Mouse (Mus musculus) megakaryocyte, adult 5-6 weeks (primary cell): ENCODE data around the gene Mmp11. TPM values are rescaled to one million over a fixed set of nuclear protein-coding genes. Genes with fewer than 3 reads are reported as not detected.
A peak's percentile ranks its signal among the peaks of the same experiment; 100 is the strongest.
"Not testable (repeated sequence)": the region's sequence is repeated elsewhere in the genome, so short reads cannot be mapped to it uniquely, and the experiment has no call there.

ENCODE experiments used
- ATAC-seq: 2 replicates; pipeline ENCODE4 v1.8.0; 2016; ENCODE audit warnings: mild to moderate bottlenecking, inconsistent platforms; ENCODE audit not compliant: poor library complexity, severe bottlenecking
- total RNA-seq, 2 experiments: library from RNA; stranded (forward) in 1 of 2; stranded (reverse) in 1 of 2; fragments of 153-499, 151-499 nt in 1 of 2; fragments of 221-1000, 200-1000 nt in 1 of 2; gene quantifications; 2 replicates each; pipeline versions ENCODE4 v1.2.3 to v1.2.4; 2015 to 2017

Mmp11 gene
- total RNA-seq, 2 experiments from 2014 or later = not detected

DNA sequence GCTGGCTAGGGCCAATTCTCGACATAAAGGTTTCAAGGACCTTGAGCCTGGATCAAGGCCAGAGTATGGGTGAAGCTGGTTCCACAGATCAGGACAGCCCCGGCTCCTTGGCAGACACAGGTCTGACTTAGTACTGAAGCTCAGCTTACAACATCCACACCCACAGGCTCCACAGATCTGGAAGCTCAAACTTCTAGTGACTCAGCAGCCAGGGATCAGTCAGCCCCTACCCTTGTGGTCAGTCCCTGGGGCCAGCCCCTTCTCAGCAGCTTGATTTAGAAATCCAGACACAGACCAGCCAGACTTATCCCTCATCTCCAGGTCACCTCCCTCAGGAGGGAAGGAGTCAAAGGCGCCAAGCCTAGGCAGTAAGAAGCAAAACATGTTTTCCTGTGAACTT, 37.5 kb downstream of the Mmp11 start:
- ATAC-seq = no peak

- ATAC-seq = no peak
These were observed 38.2 kb downstream of the Mmp11 start for GRCm38 (mm10) chr10:75898039-75898564.

DNA sequence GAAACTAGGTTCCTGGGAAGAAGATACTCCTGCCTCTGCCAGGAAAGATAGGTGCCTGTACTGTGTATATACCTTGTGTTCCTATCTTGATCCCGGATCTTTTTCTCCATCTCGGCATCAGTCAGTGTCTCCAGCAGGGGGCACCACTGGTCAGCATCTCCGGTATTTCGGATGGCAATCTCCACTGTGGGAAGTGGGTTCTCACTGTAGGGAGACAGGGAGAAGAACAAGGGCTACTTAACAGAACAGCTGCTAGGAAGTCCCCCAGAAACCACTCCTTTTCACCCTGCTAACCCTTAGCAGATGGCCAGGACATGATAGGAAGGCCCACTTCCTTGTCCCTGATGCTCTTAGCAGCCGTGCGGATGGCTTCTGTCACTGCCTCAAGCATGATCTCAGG, 38.9 kb downstream of the Mmp11 start:
- 0 out of 2 replicates have a peak, but pooled peaks have one; percentile 13 for ATAC-seq

DNA sequence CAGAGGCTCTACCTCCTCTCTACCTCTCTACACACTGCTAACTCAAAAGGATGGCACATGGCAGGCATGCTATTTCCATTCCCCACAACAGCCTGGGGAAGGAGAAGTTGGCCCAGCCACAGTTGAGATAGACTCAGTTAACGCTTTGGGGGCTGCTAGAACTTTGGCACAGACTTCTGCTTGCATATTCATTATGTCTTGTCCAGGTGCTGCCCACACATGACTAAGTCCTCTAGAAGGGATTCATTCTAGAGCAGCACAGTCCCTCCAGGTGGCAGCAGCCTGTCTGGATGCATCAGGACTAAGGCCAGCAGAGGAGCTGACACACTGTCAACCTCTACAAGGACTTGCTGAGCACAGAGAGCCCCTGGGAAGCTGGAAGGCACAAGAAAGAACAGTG, 40.1 kb downstream of the Mmp11 start:
- no peak for ATAC-seq

DNA sequence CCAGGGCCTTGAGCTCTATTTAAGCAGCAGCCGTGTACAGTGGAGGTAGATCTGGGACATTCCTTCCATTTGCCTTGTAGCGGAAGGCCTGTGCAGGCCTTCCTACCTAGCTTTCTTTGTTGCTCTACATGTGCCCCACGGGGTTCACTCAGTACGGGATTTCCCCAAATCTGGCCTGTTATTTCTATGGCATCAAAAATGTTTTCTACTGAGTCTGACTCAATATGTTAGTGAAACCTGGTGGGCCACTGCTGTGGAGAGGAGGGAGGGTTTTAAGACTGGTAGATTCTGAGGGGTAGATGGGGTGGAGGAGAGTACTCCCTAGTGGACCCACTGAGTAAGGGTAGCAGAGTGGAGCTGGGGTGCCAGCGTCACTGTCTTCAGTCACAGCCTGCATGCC, 40.6 kb downstream of the Mmp11 start:
- ATAC-seq = no peak

GRCm38 (mm10) chr10:75894601-75895000, 41.7 kb downstream of the Mmp11 start:
- ATAC-seq = no peak

DNA sequence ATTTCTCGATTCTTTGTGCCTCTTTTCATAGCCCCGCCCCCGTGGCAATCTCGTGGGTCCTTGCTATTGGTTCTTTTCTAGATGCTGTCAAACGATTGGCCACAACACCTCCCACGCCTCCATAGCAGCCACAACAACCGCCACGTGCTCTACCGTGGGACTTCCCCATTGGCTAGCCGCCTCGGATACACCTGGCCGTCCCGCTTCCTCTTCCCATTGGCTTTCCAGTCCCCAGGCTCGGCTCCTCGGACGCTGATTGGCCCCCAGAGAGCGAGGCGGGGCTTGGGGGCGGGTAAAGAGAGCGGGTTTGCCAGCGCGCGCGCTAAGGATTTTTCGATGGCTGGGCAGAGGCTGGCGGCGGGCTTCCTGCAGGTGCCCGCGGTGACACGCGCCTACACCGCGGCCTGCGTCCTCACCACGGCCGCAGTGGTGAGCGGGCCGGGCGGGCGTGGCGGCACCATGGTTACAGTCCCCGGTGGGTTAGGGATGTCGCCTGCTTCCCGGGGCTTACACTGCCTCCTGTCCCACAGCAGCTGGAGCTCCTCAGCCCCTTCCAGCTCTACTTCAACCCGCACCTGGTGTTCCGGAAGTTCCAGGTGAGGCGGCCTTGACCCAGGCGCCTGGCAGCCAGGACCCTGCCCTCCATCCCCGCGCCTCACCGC, 43.1 kb downstream of the Mmp11 start, which contains the start of gene Derl3:
Gene Derl3 (plus strand): TSS at position 325 of the 662 bp plus-strand sequence.
- peak; percentile 98 for ATAC-seq

DNA sequence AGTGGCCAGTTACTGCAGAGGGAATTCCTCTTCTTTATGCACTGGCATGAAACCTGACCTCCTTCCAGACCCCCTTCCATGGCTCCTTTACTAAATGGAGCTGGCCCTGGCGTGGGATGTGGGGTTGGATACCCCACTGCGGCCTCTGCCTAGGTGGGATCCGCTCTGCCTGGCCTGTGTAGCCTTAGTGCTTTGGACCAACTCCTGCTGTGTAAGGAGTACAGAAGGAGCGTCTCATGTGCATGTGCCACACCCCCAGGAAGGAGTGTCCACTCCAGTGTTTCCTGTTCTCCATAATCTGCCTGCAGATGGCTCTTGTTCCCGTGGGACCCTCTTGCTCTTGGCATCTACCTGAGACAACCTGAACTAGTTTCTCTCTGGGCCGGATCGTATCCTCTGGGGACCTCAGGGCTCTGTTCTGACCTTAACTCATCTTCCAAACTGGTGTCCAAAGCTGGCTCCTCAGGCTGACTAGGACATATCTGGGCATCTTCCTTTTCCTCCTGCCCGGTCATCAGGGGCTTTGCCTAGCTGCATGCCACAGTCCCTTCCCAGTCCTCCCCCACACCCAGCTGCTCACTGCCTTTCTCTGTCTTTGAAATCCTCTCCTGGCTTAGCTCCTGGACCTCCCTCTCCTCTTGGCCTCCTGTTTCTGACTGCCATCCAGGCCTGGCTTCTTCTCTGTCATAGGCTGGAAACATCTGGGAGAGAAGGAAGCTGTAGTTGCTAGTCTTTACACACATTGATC, 46.7 kb downstream of the Mmp11 start:
- no peak for ATAC-seq

DNA sequence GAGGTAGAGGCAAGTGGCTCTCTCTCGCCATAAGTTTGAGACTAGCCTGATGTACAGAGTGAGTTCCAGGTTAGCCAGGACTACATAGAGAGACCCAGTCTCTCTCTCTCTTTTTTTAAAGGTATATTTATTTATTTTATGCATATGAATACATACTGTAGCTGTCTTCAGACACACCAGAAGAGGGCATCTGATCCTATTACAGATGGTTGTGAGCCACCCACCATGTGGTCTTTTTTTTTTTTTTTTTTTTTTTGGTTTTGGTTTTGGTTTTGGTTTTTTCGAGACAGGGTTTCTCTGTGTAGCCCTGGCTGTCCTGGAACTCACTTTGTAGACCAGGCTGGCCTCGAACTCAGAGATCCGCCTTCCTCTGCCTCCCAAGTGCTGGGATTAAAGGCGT, 48.8 kb downstream of the Mmp11 start:
- not testable (repeated sequence) for ATAC-seq

DNA sequence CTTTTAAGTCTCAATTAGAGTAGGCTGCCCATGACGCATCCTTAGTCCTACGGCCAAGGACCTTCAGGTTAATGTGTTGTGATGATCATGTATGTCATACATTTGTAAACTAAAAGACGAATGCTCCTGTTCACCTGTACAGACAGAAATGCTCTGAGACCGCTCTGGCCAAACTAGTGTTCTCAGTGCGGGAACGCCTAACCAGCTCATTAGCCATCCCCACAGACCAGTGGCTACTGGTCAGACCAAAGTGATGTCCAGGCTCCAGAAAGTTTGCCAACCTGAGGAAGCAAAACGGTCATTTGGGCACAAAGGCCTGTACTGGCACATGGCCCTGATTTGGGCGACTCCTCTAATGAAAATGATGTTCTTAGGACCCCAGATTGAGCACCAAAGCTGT, 51.6 kb downstream of the Mmp11 start:
- ATAC-seq = no peak

- peak; percentile 68 for ATAC-seq
These were observed 53.1 kb downstream of the Mmp11 start for GRCm38 (mm10) chr10:75883232-75883552.

DNA sequence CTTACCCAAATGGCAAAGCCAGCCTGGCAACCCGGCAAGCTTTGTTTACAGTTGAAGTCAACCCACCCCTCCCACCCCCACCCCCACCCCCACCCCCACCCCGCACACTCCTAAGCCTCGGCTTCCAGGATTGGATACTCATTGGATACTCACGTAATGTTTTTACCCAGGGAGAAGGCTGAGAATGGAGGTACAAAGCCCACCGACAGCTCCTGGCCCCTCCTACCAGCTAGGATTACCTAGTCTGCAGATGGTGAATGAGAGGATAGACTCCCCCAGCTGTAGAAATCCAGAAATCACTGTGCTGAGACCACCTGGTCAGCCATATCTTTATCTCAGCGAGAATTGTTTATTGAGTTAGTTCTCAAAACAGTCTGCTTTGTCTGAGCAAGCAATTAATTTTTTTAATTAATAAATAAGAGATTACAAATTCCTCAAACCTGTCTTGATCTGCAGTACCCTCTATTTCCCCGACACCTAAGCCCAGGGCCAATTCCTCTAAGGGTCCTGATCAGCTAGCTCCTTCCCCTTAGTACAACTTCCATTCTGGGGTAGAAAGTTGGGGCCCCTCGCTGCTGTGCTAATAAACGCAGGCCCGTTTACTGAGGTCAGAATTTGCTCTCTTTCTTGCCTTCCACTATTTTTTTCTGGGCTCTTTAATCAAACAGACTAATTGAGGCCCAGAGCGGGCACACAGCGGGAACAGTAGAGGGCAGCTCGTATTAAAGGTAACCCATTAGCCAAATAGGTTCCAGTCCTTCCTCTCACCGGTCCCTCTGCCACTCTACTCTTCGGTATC, 53.7 kb downstream of the Mmp11 start:
- no peak for ATAC-seq

DNA sequence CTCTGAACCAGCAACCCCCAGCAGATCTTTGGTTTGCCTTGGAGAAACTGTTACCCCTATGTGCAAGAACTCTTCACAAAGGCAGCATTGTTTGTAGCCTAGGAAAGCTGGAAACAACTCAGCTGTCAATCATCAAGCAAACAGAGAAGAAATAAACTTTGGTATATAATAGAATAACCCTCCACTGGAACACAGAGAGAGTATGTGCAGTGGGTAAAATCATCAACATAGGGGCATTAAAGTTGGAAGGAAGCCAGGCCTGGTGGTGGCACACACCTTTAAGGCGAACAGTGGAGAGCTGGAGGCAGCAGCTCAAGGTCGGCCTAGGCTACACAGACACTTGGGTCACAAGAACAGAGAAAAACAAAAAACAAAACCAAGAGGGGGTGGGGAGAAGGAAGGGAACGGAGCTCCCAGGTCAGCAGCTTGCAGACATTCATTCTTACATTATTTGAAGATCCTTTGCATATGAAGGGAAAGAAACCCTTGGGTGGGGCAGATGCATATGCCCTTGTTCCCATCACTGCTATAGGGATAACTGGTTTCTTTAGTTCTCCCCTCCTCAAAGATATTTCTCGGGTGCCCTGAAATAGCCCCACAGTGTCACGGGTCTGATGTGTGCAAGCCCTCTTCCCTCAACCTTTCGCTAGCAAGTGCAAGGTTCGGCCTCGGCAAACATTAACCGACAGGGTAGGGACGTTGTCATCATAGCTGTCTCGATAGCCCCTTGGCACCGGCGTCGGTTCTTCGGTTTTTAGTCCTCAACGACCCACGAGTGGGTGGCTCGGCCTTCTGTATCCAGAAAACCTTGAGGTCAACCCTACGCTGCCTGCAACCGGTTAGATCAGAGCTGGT, 54.5 kb downstream of the Mmp11 start:
- no peak for ATAC-seq

DNA sequence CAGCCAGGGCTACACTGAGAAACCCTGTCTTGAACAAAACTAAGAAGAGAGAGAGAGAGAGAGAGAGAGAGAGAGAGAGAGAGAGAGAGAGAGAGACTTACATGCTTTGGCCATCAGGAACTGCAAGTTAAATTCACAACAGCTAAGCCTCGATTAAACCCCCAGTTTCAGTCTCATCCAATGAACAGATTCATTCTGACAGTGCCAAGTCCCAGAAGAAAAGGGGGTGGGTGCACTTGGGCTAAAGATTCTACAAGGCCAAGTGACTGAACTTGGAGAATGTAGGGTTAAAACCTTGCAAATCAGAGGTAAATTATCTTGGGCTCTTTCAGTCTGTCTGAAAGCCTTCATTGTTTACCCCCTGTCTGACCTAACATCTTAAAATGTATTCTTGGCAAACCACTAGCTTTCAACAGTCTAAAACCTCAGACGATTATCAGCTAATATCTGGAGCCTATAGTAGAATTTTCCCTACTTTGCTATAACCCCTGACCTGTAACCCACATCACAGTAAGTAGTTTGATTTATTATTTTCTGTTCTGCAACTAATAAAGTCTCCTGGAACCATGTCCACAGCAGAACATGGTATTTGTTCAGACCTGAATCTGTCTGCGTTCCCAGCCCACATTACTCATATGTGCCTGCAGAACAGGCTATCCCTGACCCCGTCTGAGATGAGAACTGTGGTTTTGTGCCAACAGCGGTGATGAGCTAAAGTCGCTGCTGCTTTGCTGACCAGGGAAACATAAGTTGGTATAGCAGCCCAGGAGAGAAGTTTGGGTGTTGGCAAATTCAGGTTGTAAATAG, 55.3 kb downstream of the Mmp11 start:
- no peak for ATAC-seq

DNA sequence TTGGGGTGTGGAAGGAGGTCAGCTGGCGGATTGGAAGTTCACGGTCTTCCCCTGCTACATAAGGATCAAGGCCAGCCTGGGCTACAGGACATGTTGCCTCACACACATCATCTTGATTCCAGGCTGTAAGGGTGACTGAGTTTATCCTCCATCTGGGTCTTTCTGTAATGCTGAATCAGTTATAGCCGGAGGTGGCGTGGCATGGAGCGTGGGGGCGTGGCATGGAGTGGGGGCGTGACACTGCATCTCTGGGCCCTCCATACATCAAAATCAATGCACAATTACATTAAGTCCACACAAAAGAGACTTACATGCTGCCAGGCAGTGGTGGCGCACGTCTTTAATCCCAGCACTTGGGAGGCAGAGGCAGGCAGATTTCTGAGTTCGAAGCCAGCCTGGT, 55.9 kb downstream of the Mmp11 start:
- ATAC-seq = no peak

- ATAC-seq = no peak
These were observed 57.5 kb downstream of the Mmp11 start for GRCm38 (mm10) chr10:75878836-75879235.

DNA sequence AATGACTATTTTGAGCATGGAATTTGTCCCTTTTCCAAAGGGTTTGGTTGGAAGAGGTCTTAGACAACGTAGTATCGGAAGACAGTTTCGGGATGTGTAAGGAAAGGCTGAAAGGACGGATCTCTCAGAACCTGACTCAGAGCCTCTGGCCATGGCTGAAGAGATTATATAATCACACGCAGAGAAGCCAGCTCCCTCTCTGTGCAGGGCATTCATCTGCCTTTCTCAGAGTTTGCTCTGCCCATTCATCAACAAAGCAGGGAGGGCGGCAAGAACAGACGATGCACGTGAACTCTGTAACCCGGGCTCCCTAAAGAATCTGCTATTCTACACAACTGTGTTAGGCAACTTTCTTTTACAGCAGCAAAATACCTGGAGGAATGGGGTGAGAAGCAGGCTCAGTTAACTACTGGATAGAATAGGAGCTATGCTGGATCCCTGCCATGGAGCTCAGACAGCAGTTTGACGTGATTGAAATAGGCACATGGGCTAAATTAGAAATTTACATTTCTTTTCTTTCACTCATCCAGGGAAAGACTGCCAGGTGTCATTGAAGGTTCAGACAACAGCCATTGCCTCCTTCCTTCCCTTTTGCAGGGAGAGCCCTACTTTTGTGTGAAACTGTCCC, 62.6 kb downstream of the Mmp11 start:
- ATAC-seq = no peak
